Mouse (Mus musculus) liver, embryonic 15.5 days (tissue): ENCODE measurements around the gene Tppp2. TPM values are rescaled to one million over a fixed set of nuclear protein-coding genes. Genes with fewer than 3 reads are reported as not detected.

Experiments
- ATAC-seq: fragments of 200-750 bp; cut with Nextera tagmentation; 2 replicates; pipeline ENCODE4 v1.8.0; 2017; ENCODE audit warnings: moderate number of reproducible peaks, mild to moderate bottlenecking, moderate library complexity; ENCODE audit not compliant: insufficient read depth
- H3K27ac ChIP-seq: fragments of 300-500 bp; sonication (generic); replicated peaks from 2 replicates; pipeline ENCODE4 v1.5.1; 2015; ENCODE audit warnings: mild to moderate bottlenecking, inconsistent platforms
- H3K27me3 ChIP-seq: fragments of 300-500 bp; sonication (generic); 2 replicates; pipeline ENCODE4 v1.6.1; 2015; ENCODE audit warnings: mild to moderate bottlenecking, inconsistent platforms
- H3K36me3 ChIP-seq: fragments of 300-500 bp; sonication (generic); replicated peaks from 2 replicates; pipeline ENCODE4 v1.6.1; 2015; ENCODE audit warnings: moderate library complexity, mild to moderate bottlenecking, inconsistent platforms
- H3K4me1 ChIP-seq: fragments of 300-500 bp; sonication (generic); replicated peaks from 2 replicates; pipeline ENCODE4 v1.6.1; 2015; ENCODE audit warnings: inconsistent platforms
- H3K4me2 ChIP-seq: fragments of 300-500 bp; sonication (generic); 2 replicates; pipeline ENCODE4 v1.6.1; 2015; ENCODE audit warnings: moderate library complexity, mild to moderate bottlenecking, inconsistent platforms
- H3K4me3 ChIP-seq: fragments of 300-500 bp; sonication (generic); replicated peaks from 2 replicates; pipeline ENCODE4 v1.5.1; 2015; ENCODE audit warnings: mild to moderate bottlenecking, inconsistent platforms
- H3K9ac ChIP-seq: fragments of 300-500 bp; sonication (generic); 2 replicates; pipeline ENCODE4 v1.6.1; 2015; ENCODE audit warnings: moderate library complexity, mild to moderate bottlenecking, inconsistent platforms
- H3K9me3 ChIP-seq: fragments of 300-500 bp; sonication (generic); replicated peaks from 2 replicates; pipeline ENCODE4 v1.6.1; 2016; ENCODE audit warnings: inconsistent platforms
- WGBS: fragments of 180-500 bp; shearing (Covaris S2); methylation state at CpG from one replicate; pipeline ENCODE4 v1.1.7; 2015; ENCODE audit warnings: mixed read lengths; ENCODE audit not compliant: insufficient replicate concordance; 5-methylcytosine and 5-hydroxymethylcytosine counted together
- polyA plus RNA-seq: library from polyadenylated mRNA; unstranded; fragments of >200 nt; fragmentation: Nextera tagmentation; extraction: Ambion mirVana; gene quantifications from 2 replicates; pipeline ENCODE4 v1.2.1, GENCODE M21; 2015

Gene Tppp2
- polyA plus RNA-seq, 1 experiment from 2014 or later: not detected

DNA sequence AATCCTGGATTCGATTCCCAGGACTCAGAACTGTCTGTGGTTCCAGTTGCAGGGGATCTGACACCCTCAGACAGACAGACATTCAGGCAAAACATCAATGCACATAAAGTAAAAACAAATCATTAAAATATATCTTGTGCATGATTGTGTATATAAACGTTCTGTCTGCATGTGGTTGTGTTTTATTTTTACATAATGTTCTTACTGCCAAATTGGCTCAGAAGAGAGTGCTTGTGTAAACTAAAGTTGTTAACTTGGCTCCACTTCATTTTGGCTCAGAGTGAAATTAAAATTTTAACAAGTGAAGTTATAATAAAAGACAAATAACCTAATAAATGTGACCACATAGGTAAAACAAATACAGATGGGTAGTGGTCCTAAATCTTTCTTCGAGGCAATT, 49.2 kb downstream of the Tppp2 start:
- H3K4me2 ChIP-seq: no peak overlapping the region
- no peaks in the 10 kb centered on the region for H3K4me1 ChIP-seq
- no peaks in the 10 kb centered on the region for H3K27me3 ChIP-seq
- no peaks in the 10 kb centered on the region for H3K36me3 ChIP-seq
- no peak overlapping the region for H3K4me3 ChIP-seq
- no peak overlapping the region for H3K9ac ChIP-seq
- no peaks in the 10 kb centered on the region for H3K9me3 ChIP-seq
- H3K27ac ChIP-seq: no peak overlapping the region
- no peak for ATAC-seq
- WGBS: 58% methylated on average over 3 of the region's 3 CpGs

Other genes starting within 250 kb of the Tppp2 start
- not detected in 2 replicates for gene Gm17079, start 223.0 kb upstream of the Tppp2 start, polyA plus RNA-seq
- gene Gm5800, start 201.2 kb upstream of the Tppp2 start, polyA plus RNA-seq: not detected in 2 replicates
- not detected in 2 replicates for gene Ang4, start 144.8 kb upstream of the Tppp2 start, polyA plus RNA-seq
- gene AY358078, start 118.4 kb upstream of the Tppp2 start, polyA plus RNA-seq: not detected in 2 replicates
- gene Ear6, start 64.7 kb upstream of the Tppp2 start, polyA plus RNA-seq: 6.1 and 12.4 TPM in 2 replicates
- gene Mettl17, start 33.6 kb upstream of the Tppp2 start, polyA plus RNA-seq: 12.3 and 13.6 TPM in 2 replicates
- 0.08 and 0.09 TPM in 2 replicates for gene Slc39a2, start 25.5 kb upstream of the Tppp2 start, polyA plus RNA-seq
- gene Ndrg2, start 4.3 kb upstream of the Tppp2 start, polyA plus RNA-seq: 39.7 and 47.6 TPM in 2 replicates
- gene Rnase13, start 4.3 kb downstream of the Tppp2 start, polyA plus RNA-seq: not detected in 2 replicates
- gene Arhgef40, start 66.3 kb downstream of the Tppp2 start, polyA plus RNA-seq: 14.0 and 16.3 TPM in 2 replicates
- gene Tmem253, start 97.2 kb downstream of the Tppp2 start, polyA plus RNA-seq: 0.14 and 0.23 TPM in 2 replicates
- gene Zfp219, start 102.3 kb downstream of the Tppp2 start, polyA plus RNA-seq: 9.0 and 10.9 TPM in 2 replicates
- not detected in 2 replicates for gene Olfr221, start 124.0 kb downstream of the Tppp2 start, polyA plus RNA-seq
- 215 and 238 TPM in 2 replicates for gene Hnrnpc, start 185.6 kb downstream of the Tppp2 start, polyA plus RNA-seq
- gene Rpgrip1, start 192.3 kb downstream of the Tppp2 start, polyA plus RNA-seq: 37.6 and 39.5 TPM in 2 replicates